Mouse (Mus musculus) neural tube, embryonic 13.5 days (tissue): Measurements from ENCODE around the gene Fubp3. TPM values are rescaled to one million over a fixed set of nuclear protein-coding genes. Genes with fewer than 3 reads are reported as not detected.

Source experiments
- ATAC-seq: fragments of 200-750 bp; cut with Nextera tagmentation; 2 replicates; pipeline ENCODE4 v1.8.0; 2017; ENCODE audit warnings: low read depth, mild to moderate bottlenecking, moderate TSS enrichment, moderate library complexity
- H3K27ac ChIP-seq: fragments of 300-500 bp; sonication (generic); replicated peaks from 2 replicates; pipeline ENCODE4 v1.5.1; 2015; ENCODE audit warnings: moderate library complexity, mild to moderate bottlenecking, inconsistent platforms
- H3K27me3 ChIP-seq: fragments of 300-500 bp; sonication (generic); 2 replicates; pipeline ENCODE4 v1.6.1; 2015; ENCODE audit warnings: mild to moderate bottlenecking, inconsistent platforms
- H3K36me3 ChIP-seq: fragments of 300-500 bp; sonication (generic); 2 replicates; pipeline ENCODE4 v1.6.1; 2015; ENCODE audit warnings: mild to moderate bottlenecking, inconsistent platforms
- H3K4me1 ChIP-seq: fragments of 300-500 bp; sonication (generic); replicated peaks from 2 replicates; pipeline ENCODE4 v1.6.1; 2015; ENCODE audit warnings: inconsistent platforms
- H3K4me2 ChIP-seq: fragments of 300-500 bp; sonication (generic); 2 replicates; pipeline ENCODE4 v1.6.1; 2015; ENCODE audit warnings: inconsistent platforms, mild to moderate bottlenecking, moderate library complexity
- H3K4me3 ChIP-seq: fragments of 300-500 bp; sonication (generic); 2 replicates; pipeline ENCODE4 v1.5.1; 2015; ENCODE audit warnings: mild to moderate bottlenecking, inconsistent platforms
- H3K9ac ChIP-seq: fragments of 300-500 bp; sonication (generic); 2 replicates; pipeline ENCODE4 v1.6.1; 2015; ENCODE audit warnings: moderate library complexity, mild to moderate bottlenecking, inconsistent platforms
- H3K9me3 ChIP-seq: fragments of 300-500 bp; sonication (generic); 2 replicates; pipeline ENCODE4 v1.6.1; 2016; ENCODE audit warnings: inconsistent platforms
- WGBS: fragments of 180-500 bp; shearing (Covaris S2); methylation state at CpG from one replicate; pipeline ENCODE4 v1.1.7; 2015; 5-methylcytosine and 5-hydroxymethylcytosine counted together
- polyA plus RNA-seq: library from polyadenylated mRNA; unstranded; fragments of >200 nt; fragmentation: Nextera tagmentation; extraction: Ambion mirVana; gene quantifications from 2 replicates; pipeline ENCODE4 v1.2.1, GENCODE M21; 2015

Gene Fubp3
- polyA plus RNA-seq, 1 experiment from 2014 or later = 64.2 TPM

DNA sequence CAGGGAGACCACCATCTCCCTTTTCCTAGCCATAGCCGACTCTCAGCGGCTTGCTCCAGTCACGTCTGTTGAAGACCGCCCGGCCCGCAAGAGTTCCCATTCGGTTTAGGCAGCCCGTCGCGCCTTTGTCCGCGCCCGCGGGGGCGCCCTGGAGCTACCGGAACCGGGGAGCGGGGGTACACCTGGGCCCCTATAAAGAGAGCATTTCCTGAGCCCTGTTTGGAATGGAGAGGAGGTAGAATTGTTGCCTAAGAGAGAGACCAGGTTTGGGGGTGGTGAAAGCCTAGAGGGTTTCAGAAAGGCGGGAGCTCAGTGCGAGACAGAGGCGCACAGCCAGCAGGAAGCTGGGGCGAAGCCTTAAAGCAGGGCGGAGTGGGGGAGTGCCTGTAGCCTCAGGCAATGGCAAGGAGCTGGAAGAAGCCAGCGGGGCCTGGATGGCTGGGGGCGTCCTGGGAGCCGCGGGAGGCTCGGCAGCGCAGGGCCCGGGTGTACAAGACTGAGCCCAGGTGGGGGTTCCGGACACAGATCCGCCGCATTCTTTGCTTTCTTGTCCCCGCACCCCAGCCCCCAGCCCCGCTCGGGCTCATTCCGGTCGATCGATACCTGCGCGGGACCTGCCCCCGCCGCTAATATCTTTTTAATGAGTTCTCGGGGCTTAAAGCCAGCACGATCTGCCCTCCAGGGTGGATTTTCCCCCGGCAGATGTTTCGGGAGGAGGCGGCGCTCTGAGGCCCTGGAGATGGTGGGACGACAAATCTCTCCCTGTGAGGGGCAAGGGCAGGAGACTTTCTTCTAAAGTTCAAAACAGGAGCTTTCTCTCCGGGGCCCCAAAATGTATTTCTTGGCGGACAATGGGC lies 63.1 kb downstream of the Fubp3 start:
- Histone ChIP-seq H3K27me3 (peaks cover 100% of the 10 kb centered on the region), H3K27ac (peak overlapping the region; percentile 86), H3K36me3 (no peaks in the 10 kb centered on the region), H3K9ac (peak overlapping the region; percentile 66), H3K4me2 (peak overlapping the region; percentile 53), H3K4me1 (peaks cover 51% of the 10 kb centered on the region), H3K4me3 (peak overlapping the region; percentile 42), H3K9me3 (no peaks in the 10 kb centered on the region)
- under 1% methylated on average over 47 of the region's 52 CpGs for WGBS
- no peak for ATAC-seq

DNA sequence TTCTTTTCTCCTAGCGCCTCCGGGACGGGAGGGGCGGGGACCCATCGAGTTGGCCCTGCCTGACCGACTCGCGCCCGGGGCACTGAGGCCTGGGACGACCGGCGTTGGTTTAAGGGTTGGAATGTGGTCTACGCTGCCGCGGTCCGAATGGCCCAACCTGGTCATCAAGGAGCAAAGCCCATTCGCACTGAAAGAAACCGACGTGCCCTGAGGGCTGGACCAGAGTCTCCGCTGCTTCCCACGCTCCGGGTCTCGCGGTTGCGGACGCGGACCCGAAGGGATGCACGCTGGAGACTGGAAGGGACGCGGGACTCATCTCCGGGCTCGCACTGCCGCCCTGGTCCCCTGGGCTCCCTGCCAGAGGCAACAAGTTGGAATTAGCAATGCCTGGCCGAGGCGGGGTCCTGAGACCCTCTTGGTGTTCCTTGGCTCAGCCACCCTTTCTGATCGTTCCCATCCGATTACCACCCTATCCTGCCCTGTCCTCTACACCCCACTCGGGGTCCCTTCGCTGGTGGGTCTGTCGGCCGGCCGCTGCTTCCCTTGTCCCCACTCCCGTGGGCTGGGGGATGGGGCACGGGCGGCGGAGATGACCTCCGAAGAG lies 63.8 kb downstream of the Fubp3 start:
- Histone ChIP-seq H3K4me3 (peak overlapping the region; percentile 42), H3K4me2 (peak overlapping the region; percentile 53), H3K4me1 (peaks cover 59% of the 10 kb centered on the region), H3K9ac (peak overlapping the region; percentile 66; the same call in 1 of the 2 replicates), H3K9me3 (no peaks in the 10 kb centered on the region), H3K36me3 (no peaks in the 10 kb centered on the region), H3K27ac (peak overlapping the region; percentile 86), H3K27me3 (peaks cover 99% of the 10 kb centered on the region)
- ATAC-seq = peak; percentile 20; the same call in 1 of the 2 replicates
- WGBS = under 1% methylated on average over 48 of the region's 48 CpGs

DNA sequence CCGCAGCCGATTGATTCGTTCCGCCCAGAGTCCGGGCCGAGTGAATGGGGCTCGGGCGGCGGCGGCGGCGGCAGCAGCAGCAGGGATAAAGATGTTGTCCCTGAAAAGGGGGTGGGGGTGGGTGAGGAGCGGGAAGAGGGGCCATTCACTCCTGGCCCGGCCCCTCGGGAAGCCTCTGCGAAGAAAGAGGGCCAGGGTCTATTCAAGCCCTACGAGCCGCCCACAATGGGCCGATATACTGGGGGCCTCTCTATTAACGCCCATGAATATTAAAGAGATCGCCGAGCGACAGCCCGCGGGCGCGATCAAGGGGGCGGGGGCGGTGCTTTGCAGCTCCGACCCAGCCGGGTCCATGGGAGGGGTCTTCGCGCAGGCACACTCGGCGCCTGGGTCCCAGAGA lies 64.3 kb downstream of the Fubp3 start:
- ATAC-seq = peak; percentile 67
- WGBS = under 1% methylated on average over 35 of the region's 35 CpGs
- peak overlapping the region; percentile 53 for H3K4me2 ChIP-seq
- no peaks in the 10 kb centered on the region for H3K9me3 ChIP-seq
- no peaks in the 10 kb centered on the region for H3K36me3 ChIP-seq
- peaks cover 59% of the 10 kb centered on the region for H3K4me1 ChIP-seq
- peak overlapping the region; percentile 42 for H3K4me3 ChIP-seq
- H3K27ac ChIP-seq = peak overlapping the region; percentile 86
- peaks cover 99% of the 10 kb centered on the region for H3K27me3 ChIP-seq
- H3K9ac ChIP-seq = peak overlapping the region; percentile 66

DNA sequence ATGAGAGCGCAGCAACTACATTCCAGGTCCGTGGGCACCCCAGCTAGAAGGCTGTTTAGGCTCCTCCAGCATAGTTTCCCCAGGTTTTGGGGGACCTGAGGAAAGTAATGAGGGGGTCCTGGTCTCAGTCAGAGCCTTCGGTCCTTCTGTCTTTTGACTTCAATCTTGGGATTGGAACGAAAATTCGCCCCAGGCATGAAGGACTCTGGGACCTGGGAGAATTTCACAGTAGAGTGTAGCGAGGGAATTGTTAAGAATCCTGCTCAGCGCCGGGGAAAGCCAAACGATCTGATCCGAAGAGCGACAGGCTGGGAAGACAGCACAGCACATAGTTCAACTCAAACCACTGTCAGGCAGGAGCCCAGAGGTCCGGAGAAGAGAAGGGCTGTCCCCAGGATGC lies 64.9 kb downstream of the Fubp3 start:
- Histone ChIP-seq H3K9me3 (no peaks in the 10 kb centered on the region), H3K36me3 (no peaks in the 10 kb centered on the region), H3K9ac (peak overlapping the region; percentile 66), H3K27ac (peak overlapping the region; percentile 83), H3K4me2 (peak overlapping the region; percentile 53), H3K4me3 (peak overlapping the region; percentile 42), H3K27me3 (peaks cover 99% of the 10 kb centered on the region), H3K4me1 (peaks cover 63% of the 10 kb centered on the region)
- WGBS = 2% methylated on average over 12 of the region's 12 CpGs
- ATAC-seq = no peak

DNA sequence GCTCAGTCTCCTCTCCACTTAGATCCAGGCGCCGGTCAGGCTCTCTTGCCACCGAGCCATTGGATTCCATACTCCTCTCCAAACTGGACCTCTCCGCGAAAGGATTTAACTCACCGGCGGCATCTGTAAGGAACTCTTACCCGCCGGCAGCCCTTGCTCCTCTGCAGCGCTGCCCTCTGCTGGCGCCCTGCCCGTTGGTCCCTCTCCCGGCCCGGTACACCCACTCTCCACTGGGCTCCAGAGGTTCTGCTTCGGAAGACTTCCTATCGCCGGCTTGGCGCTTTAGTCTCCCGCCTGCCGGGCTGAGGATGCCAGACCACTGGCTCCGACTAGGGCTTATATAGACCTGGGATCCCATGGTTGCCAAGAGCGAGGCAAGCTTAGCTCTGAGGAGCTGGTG lies 65.4 kb downstream of the Fubp3 start:
- peak overlapping the region; percentile 66 for H3K9ac ChIP-seq
- H3K36me3 ChIP-seq = no peaks in the 10 kb centered on the region
- H3K9me3 ChIP-seq = no peaks in the 10 kb centered on the region
- H3K27me3 ChIP-seq = peaks cover 99% of the 10 kb centered on the region
- WGBS = 1% methylated on average over 22 of the region's 22 CpGs
- H3K4me1 ChIP-seq = peaks cover 63% of the 10 kb centered on the region
- H3K27ac ChIP-seq = peak overlapping the region; percentile 83
- no peak for ATAC-seq
- peak overlapping the region; percentile 53 for H3K4me2 ChIP-seq
- peak overlapping the region; percentile 42 for H3K4me3 ChIP-seq

DNA sequence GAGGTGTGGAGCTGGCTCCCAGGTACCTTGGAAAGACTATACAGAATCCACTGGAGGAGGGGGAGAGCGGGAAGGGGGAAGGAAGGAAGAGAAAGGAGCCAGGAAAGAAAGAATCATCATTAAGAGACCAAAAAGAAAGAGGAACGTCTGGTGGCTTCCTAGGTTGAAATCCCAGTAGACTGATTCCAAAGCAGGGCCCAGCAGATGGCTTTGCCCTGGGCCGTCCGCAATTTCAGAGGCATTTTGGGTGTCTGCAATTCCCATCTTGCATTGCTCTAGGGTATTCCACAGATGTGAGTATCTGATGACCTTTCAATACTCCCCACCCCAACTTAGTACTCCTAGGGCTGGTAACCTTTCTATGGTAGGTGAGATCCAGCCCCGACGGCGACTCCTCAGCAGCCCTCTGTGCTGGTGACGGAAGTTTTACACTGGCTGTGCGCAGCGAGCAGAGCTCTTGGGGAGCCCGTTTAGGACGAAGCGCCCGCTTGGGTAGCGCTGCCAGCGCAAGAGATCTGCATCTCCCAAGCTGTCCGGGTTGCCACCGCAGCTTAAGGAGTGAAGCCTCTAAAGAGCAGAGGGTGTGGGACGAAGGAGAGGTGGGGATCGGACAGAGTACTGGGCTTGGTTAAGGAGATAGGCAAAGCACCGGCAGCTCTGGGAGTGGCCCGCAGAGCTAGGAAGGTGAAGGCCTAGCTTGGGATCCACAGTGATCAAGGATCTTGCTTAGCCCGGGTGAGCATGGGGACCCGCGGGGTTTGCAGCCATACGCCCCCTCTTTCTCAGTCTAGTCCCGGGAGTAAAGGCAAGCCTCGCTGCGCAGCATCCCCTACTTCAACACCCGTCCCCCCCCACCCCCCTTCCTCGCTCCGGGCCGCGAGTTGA lies 66.4 kb downstream of the Fubp3 start:
- Histone ChIP-seq H3K9ac (peak overlapping the region; percentile 66), H3K36me3 (no peaks in the 10 kb centered on the region), H3K4me1 (peaks cover 63% of the 10 kb centered on the region), H3K9me3 (no peaks in the 10 kb centered on the region), H3K27me3 (peaks cover 99% of the 10 kb centered on the region), H3K4me3 (peak overlapping the region; percentile 42), H3K27ac (peak overlapping the region; percentile 83), H3K4me2 (peak overlapping the region; percentile 53)
- ATAC-seq = peak; percentile 16
- WGBS = under 1% methylated on average over 33 of the region's 34 CpGs

DNA sequence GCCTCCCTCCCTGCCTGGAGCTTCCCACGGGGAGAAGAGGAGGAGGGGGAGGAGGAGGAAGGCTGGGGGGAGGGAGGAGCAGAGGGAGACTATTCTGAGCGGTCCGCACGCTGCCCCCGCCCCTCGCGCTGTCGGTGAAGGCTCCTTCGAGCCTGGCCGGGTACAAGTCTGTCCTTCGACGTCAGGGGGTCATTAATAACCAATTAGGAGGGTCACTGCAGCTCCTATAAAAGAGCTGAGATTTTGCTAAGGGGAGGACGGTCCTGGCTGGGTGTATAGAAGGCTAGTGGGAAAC lies 67.0 kb downstream of the Fubp3 start:
- H3K4me2 ChIP-seq = peak overlapping the region; percentile 53
- WGBS = 0% methylated on average over 12 of the region's 13 CpGs
- peaks cover 63% of the 10 kb centered on the region for H3K4me1 ChIP-seq
- H3K27ac ChIP-seq = peak overlapping the region; percentile 83; the same call in 1 of the 2 replicates
- ATAC-seq = peak; percentile 6; the same call in 1 of the 2 replicates
- H3K27me3 ChIP-seq = peaks cover 99% of the 10 kb centered on the region
- H3K4me3 ChIP-seq = peak overlapping the region; percentile 42
- H3K9ac ChIP-seq = peak overlapping the region; percentile 66
- H3K36me3 ChIP-seq = no peaks in the 10 kb centered on the region
- no peaks in the 10 kb centered on the region for H3K9me3 ChIP-seq

DNA sequence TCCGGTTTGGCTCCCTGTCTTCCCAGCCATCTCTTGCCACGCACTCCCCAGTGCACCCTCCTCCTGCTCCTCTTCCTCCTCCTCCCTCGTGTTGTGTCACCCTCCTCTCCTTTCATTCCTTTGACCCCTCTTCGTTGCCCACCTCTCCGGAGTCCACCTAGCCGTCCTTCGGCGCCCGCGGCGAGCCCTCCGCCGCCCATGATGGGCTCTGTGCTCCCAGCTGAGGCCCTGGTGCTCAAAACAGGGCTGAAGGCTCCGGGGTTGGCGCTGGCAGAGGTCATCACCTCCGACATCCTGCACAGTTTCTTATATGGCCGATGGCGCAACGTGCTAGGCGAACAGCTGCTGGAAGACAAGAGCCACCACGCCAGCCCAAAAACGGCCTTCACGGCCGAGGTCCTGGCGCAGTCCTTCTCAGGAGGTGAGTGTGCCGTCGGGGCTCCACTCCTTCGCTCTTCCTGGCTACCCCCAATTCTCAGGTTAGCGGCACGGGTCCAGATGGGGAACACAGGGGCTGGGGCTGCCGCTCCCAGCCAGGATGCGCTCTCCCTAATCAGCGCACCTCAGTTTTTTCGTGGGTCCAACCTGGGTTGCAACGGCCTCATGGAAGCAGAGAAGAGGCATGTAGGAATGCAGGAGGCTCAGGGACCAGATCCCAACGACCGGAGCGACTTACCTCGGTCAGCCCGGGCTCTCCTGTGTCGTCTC lies 67.6 kb downstream of the Fubp3 start, which contains the start of gene Prdm12:
Prdm12 (plus strand) TSS at position 137 of the 708 bp plus-strand sequence.
- Histone ChIP-seq H3K4me1 (peaks cover 63% of the 10 kb centered on the region), H3K4me2 (peak within 1 kb of the TSS; percentile 53), H3K27ac (peak within 1 kb of the TSS; percentile 83), H3K9ac (peak within 1 kb of the TSS; percentile 66), H3K27me3 (peaks cover 99% of the 10 kb centered on the region), H3K4me3 (peak within 1 kb of the TSS; percentile 42), H3K36me3 (no peaks in the 10 kb centered on the region), H3K9me3 (no peaks in the 10 kb centered on the region)
- ATAC-seq = no peak
- WGBS = under 1% methylated on average over 41 of the region's 41 CpGs

DNA sequence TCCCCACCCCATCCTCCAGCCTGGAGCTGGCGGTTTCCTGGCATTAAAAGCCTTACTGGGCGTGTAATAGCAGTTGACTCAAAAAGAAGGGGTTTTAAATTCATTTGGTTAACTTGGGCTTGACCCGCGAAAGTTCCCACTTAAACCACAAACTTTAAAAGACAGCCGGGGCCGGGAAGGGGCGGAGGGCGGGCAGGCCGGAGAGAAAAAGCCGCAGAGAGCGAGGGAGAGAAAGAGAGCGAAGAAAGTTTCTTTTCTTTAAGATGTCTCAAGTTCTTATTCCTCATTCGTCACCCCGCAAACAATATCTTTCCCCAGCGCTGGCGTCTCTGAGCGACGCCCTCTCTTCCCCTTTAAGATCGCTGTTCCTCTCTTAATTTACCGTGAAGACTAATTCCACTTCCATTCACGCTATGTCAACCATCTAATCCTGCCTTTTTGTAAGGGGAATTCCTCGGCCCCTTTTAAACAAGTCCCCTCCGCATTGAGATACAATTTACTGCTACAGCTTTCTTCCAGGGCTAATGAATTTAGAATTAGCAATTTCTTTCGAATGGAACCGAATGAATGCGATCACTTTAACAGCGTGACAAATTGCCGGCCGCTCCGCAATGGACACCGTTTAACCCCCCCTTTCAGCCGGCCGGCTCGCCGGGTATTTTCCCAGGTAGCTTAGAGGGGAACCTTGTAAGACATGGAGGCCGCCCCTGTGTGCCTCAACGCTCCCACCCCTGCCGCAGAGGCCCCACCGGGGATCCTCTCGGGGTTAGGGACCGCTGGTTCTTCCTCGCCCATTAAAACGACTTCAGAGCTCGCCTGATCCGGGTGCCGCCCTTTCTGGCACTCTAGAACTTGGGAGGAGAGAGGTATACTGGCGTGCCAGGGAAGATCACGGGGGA lies 68.4 kb downstream of the Fubp3 start:
- peaks cover 99% of the 10 kb centered on the region for H3K27me3 ChIP-seq
- H3K27ac ChIP-seq = peak overlapping the region; percentile 78
- H3K4me2 ChIP-seq = peak overlapping the region; percentile 53
- H3K36me3 ChIP-seq = no peaks in the 10 kb centered on the region
- peak; percentile 37; the same call in 1 of the 2 replicates for ATAC-seq
- peaks cover 57% of the 10 kb centered on the region for H3K4me1 ChIP-seq
- H3K9me3 ChIP-seq = no peaks in the 10 kb centered on the region
- peak overlapping the region; percentile 63 for H3K9ac ChIP-seq
- 0% methylated on average over 48 of the region's 48 CpGs for WGBS
- H3K4me3 ChIP-seq = peak overlapping the region; percentile 42

DNA sequence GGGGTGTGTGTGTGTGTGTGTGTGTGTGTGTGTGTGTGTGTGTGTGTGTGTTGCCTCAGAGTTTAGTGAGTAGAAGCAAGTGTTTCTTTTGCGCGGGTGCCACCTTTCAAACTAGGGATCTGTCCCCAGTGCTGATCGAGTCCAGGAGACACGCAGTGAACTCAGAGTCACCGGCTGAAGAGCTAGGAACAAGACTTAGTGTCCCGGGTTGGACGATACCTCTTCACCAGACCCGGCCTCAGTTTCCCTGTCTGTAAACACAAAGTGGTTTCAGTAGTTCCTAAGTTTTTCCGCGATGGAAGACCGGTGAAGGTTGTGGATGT lies 69.0 kb downstream of the Fubp3 start:
- Histone ChIP-seq H3K4me2 (peak overlapping the region; percentile 53), H3K4me1 (peaks cover 51% of the 10 kb centered on the region), H3K9ac (peak overlapping the region; percentile 63), H3K27me3 (peaks cover 99% of the 10 kb centered on the region), H3K9me3 (no peaks in the 10 kb centered on the region), H3K27ac (peak overlapping the region; percentile 78; the same call in 1 of the 2 replicates), H3K4me3 (peak overlapping the region; percentile 42), H3K36me3 (no peaks in the 10 kb centered on the region)
- ATAC-seq = no peak
- under 1% methylated on average over 11 of the region's 11 CpGs for WGBS
